Mouse (Mus musculus) midbrain, embryonic 14.5 days (tissue): ENCODE measurements around the gene Taz. TPM values are rescaled to one million over a fixed set of nuclear protein-coding genes. Genes with fewer than 3 reads are reported as not detected.

Source experiments
- ATAC-seq: fragments of 200-750 bp; cut with Nextera tagmentation; 2 replicates; pipeline ENCODE4 v1.8.0; 2017; ENCODE audit warnings: moderate number of reproducible peaks, moderate library complexity; ENCODE audit not compliant: low FRiP score, low TSS enrichment
- DNase-seq: peaks from one replicate; pipeline ENCODE4 v3.0.0-alpha.2; 2015
- H3K27ac ChIP-seq: fragments of 300-500 bp; sonication (generic); replicated peaks from 2 replicates; pipeline ENCODE4 v1.5.1; 2014; ENCODE audit warnings: mild to moderate bottlenecking, low read depth, low read length, moderate library complexity
- H3K27me3 ChIP-seq: fragments of 300-500 bp; sonication (generic); 2 replicates; pipeline ENCODE4 v1.6.1; 2014; ENCODE audit warnings: low read length, control low read depth, mixed read lengths; ENCODE audit not compliant: control insufficient read depth, insufficient read depth
- H3K36me3 ChIP-seq: fragments of 300-500 bp; sonication (generic); 2 replicates; pipeline ENCODE4 v1.6.1; 2014; ENCODE audit warnings: low read length, control low read depth; ENCODE audit not compliant: control insufficient read depth, insufficient read depth
- H3K4me1 ChIP-seq: fragments of 300-500 bp; sonication (generic); 2 replicates; pipeline ENCODE4 v1.6.1; 2014; ENCODE audit warnings: mild to moderate bottlenecking, antibody characterized with exemption, low read length, control low read depth; ENCODE audit not compliant: control insufficient read depth, insufficient read depth
- H3K4me2 ChIP-seq: fragments of 300-500 bp; sonication (generic); 2 replicates; pipeline ENCODE4 v1.6.1; 2014; ENCODE audit warnings: mild to moderate bottlenecking, low read length, moderate library complexity
- H3K4me3 ChIP-seq: fragments of 300-500 bp; sonication (generic); replicated peaks from 2 replicates; pipeline ENCODE4 v1.5.1; 2014; ENCODE audit warnings: low read depth, low read length
- H3K9ac ChIP-seq: fragments of 300-500 bp; sonication (generic); replicated peaks from 2 replicates; pipeline ENCODE4 v1.6.1; 2014; ENCODE audit warnings: mild to moderate bottlenecking, low read length, moderate library complexity
- H3K9me3 ChIP-seq: fragments of 300-500 bp; sonication (generic); 2 replicates; pipeline ENCODE4 v1.6.1; 2016; ENCODE audit warnings: low read length, control low read depth, mixed read lengths; ENCODE audit not compliant: control insufficient read depth
- WGBS: fragments of 180-500 bp; shearing (Covaris S2); extraction: QIAGEN DNeasy Blood & Tissue Kit; methylation state at CpG from one replicate; pipeline ENCODE4 v1.1.7; 2014; 5-methylcytosine and 5-hydroxymethylcytosine counted together
- polyA plus RNA-seq: library from polyadenylated mRNA; unstranded; fragments of >200 nt; fragmentation: Nextera tagmentation; extraction: Ambion mirVana; gene quantifications from 2 replicates; pipeline ENCODE4 v1.2.1, GENCODE M21; 2014

Taz gene
- polyA plus RNA-seq, 1 experiment from 2014 or later, result 64.9 TPM

- WGBS, result 18% methylated on average over 42 of the region's 42 CpGs
- Histone ChIP-seq H3K4me1 (0 out of 2 replicates have a peak, but pooled peaks cover 2% of the 10 kb centered on the region), H3K4me3 (peak within 1 kb of the TSS; percentile 52), H3K9ac (peak within 1 kb of the TSS; percentile 65), H3K36me3 (peaks cover 12% of the 10 kb centered on the region; the same call in 1 of the 2 replicates), H3K4me2 (peak within 1 kb of the TSS; percentile 61), H3K27ac (peak within 1 kb of the TSS; percentile 97), H3K27me3 (no peaks in the 10 kb centered on the region), H3K9me3 (no peaks in the 10 kb centered on the region)
- peak; percentile 95 for DNase-seq
- ATAC-seq, result peak; percentile 95
Observed at GRCm38 (mm10) chrX:74270062-74270901, 11.4 kb upstream of the Taz start, which contains the start of gene Rpl10. TSS of gene Rpl10 (plus strand) at chrX:74270812.

GRCm38 (mm10) chrX:74270902-74271551 is 10.7 kb upstream of the Taz start:
- H3K36me3 ChIP-seq, result peaks cover 12% of the 10 kb centered on the region; the same call in 1 of the 2 replicates
- WGBS, result 22% methylated on average over 27 of the region's 27 CpGs
- 0 out of 2 replicates have a peak, but pooled peaks cover 2% of the 10 kb centered on the region for H3K4me1 ChIP-seq
- no peaks in the 10 kb centered on the region for H3K9me3 ChIP-seq
- DNase-seq, result peak; percentile 45
- H3K27ac ChIP-seq, result peak overlapping the region; percentile 41; the same call in 1 of the 2 replicates
- H3K27me3 ChIP-seq, result no peaks in the 10 kb centered on the region
- peak overlapping the region; percentile 63 for H3K9ac ChIP-seq
- peak overlapping the region; percentile 52 for H3K4me3 ChIP-seq
- peak overlapping the region; percentile 61 for H3K4me2 ChIP-seq
- ATAC-seq, result peak; percentile 6; the same call in 1 of the 2 replicates

DNA sequence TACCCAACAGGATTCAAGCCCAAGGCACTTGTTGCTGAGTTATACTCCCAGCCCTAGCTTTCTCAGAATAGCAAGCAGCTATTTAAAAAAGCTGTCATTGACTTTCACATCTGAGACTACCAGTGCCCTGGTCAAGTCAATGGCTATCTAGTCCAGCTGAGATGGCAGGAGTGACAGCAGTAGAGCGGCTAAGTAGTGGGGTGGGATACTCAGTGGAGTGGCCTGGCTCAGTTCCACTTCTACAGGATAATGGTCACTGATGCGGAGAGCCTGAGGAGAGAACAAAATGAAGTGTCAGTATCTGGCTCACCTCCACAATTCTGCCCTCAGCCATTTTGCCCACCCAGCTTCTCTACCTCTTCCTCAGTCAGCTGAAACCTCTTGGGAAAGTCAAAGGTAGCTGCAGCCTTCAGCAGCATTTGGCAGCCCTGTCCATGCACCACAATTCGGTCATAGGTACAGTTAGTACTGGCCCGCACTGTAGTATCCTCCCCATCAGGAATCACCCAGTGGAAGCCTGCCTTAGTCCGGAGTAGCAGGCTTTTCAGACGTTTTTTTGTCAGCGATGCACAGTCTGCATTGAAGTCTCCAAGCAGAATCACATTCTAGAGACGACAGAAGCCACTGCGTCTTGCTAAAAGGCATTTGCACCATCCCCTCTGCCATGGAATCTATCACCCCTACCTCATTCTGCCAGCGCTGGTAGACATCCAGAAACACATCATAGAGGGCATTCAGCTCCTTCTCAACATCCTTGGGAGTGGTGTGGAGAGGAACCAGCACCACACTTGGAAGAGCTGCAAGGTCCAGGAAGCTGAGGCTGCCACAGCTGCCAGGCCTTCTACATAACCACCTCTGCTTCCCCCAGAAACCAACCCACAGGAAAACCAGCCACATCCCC is 8.0 kb upstream of the Taz start:
- H3K9me3 ChIP-seq, result no peaks in the 10 kb centered on the region
- no peaks in the 10 kb centered on the region for H3K27me3 ChIP-seq
- no peak for ATAC-seq
- no peak overlapping the region for H3K4me3 ChIP-seq
- 0 out of 2 replicates have a peak, but pooled peaks cover 2% of the 10 kb centered on the region for H3K4me1 ChIP-seq
- no peak overlapping the region for H3K9ac ChIP-seq
- H3K4me2 ChIP-seq, result no peak overlapping the region
- H3K27ac ChIP-seq, result no peak overlapping the region
- DNase-seq, result no peak
- H3K36me3 ChIP-seq, result peaks cover 12% of the 10 kb centered on the region; the same call in 1 of the 2 replicates
- WGBS, result 39% methylated on average over 10 of the region's 10 CpGs

GRCm38 (mm10) chrX:74277916-74278315 is 3.8 kb upstream of the Taz start:
- H3K9ac ChIP-seq, result no peak overlapping the region
- H3K36me3 ChIP-seq, result peaks cover 7% of the 10 kb centered on the region; the same call in 1 of the 2 replicates
- no peak overlapping the region for H3K27ac ChIP-seq
- WGBS, result 66% methylated on average over 8 of the region's 8 CpGs
- no peak overlapping the region for H3K4me3 ChIP-seq
- no peak for DNase-seq
- H3K4me2 ChIP-seq, result no peak overlapping the region
- ATAC-seq, result no peak
- no peaks in the 10 kb centered on the region for H3K4me1 ChIP-seq
- H3K9me3 ChIP-seq, result no peaks in the 10 kb centered on the region
- no peaks in the 10 kb centered on the region for H3K27me3 ChIP-seq

GRCm38 (mm10) chrX:74281041-74281731 is 526 bp upstream of the Taz start:
- Histone ChIP-seq H3K9me3 (no peaks in the 10 kb centered on the region), H3K27ac (no peak overlapping the region), H3K9ac (peak overlapping the region; percentile 62; the same call in 1 of the 2 replicates), H3K36me3 (no peaks in the 10 kb centered on the region), H3K27me3 (no peaks in the 10 kb centered on the region), H3K4me3 (peak overlapping the region; percentile 51), H3K4me2 (peak overlapping the region; percentile 68), H3K4me1 (peaks cover 6% of the 10 kb centered on the region; the same call in 1 of the 2 replicates)
- WGBS, result 18% methylated on average over 14 of the region's 14 CpGs
- no peak for ATAC-seq
- DNase-seq, result no peak

- Histone ChIP-seq H3K4me3 (peak overlapping the region; percentile 51), H3K36me3 (no peaks in the 10 kb centered on the region), H3K9me3 (no peaks in the 10 kb centered on the region), H3K4me1 (peaks cover 6% of the 10 kb centered on the region; the same call in 1 of the 2 replicates), H3K4me2 (peak overlapping the region; percentile 68), H3K9ac (peak overlapping the region; percentile 62), H3K27ac (peak overlapping the region; percentile 84), H3K27me3 (no peaks in the 10 kb centered on the region)
- DNase-seq, result peak; percentile 92
- WGBS, result 22% methylated on average over 39 of the region's 39 CpGs
- peak; percentile 88 for ATAC-seq
Observed at GRCm38 (mm10) chrX:74282395-74283091, 831 bp downstream of the Taz start.

GRCm38 (mm10) chrX:74283092-74283437 is 1.4 kb downstream of the Taz start:
- Histone ChIP-seq H3K36me3 (no peaks in the 10 kb centered on the region), H3K9ac (peak overlapping the region; percentile 62), H3K27me3 (no peaks in the 10 kb centered on the region), H3K27ac (peak overlapping the region; percentile 84), H3K4me1 (peaks cover 6% of the 10 kb centered on the region; the same call in 1 of the 2 replicates), H3K9me3 (no peaks in the 10 kb centered on the region), H3K4me2 (peak overlapping the region; percentile 68), H3K4me3 (peak overlapping the region; percentile 51)
- no peak for DNase-seq
- 48% methylated on average over 5 of the region's 5 CpGs for WGBS
- ATAC-seq, result 0 out of 2 replicates have a peak, but pooled peaks have one; percentile 29
